Mouse (Mus musculus) common myeloid progenitor, adult 5-6 weeks (primary cell): ENCODE results near the gene Bcor. TPM values are rescaled to one million over a fixed set of nuclear protein-coding genes. Genes with fewer than 3 reads are reported as not detected.

Experiments
- ATAC-seq: replicated peaks from 2 replicates; pipeline ENCODE4 v1.8.0; 2016; ENCODE audit warnings: low read depth, mild to moderate bottlenecking, moderate TSS enrichment, inconsistent platforms; ENCODE audit not compliant: poor library complexity, severe bottlenecking
- total RNA-seq: library from RNA; stranded (forward); fragments of 200-1000, 187-1606 nt; gene quantifications from 2 replicates; pipeline ENCODE4 v1.2.3, GENCODE M21; 2017

The Bcor gene
- total RNA-seq, 1 experiment from 2014 or later: 45.0 TPM

DNA sequence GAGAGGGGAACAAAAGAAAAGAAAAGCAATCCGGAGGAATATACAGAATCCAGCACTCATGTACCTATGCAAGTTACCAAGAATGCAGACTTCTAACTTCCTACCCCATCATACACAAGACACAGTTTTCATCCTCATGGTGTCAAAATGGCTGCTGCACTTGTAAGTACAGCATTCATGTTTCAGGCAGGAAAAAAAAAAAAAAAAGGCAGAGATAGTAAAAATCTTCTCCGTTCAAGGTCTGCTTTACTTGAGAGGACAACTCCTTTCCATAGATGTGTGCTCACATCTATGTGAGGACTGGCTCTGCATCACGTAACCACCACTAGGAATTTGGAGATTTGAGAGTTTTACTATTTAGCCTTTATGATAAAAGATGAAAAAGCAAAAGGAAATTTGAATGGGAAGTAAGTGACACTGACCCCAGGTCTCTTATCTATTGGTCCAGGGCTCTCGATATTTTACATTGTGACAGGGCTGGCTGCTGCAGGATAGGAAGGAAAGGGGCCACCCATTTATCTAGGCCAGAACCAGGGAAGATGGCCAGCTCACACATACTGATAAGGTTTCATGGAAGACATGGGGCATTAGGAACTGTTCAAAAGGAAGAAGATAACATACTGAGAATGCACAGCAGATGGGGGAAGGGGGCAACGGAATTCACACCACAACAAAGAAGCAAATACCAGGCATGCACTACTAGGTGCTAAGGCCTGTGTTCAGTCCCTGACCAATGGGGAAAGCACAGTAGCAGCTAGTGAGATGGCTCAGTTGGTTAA lies 166.3 kb downstream of the Bcor start:
- ATAC-seq: 0 out of 2 replicates have a peak, but pooled peaks have one; percentile 6

DNA sequence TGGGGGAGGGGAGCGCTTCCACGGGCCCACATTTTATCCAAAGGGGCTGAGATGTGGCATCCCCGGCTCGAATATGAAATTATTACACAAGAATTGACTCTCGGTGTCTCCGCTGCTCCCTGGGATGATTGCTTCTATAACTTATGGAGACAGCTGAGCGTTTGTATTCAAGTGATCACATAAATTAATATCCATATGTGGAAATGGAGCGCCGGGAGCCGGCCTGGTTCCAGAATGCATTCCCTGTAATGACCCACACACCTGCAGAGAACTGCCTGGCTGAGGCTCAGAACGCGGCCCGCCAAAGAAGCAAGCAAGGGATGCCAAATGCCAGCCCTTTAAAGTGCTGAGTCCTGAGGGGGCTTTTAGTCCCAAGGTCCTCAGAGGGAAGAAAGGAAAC lies 170.7 kb downstream of the Bcor start:
- no peak for ATAC-seq

DNA sequence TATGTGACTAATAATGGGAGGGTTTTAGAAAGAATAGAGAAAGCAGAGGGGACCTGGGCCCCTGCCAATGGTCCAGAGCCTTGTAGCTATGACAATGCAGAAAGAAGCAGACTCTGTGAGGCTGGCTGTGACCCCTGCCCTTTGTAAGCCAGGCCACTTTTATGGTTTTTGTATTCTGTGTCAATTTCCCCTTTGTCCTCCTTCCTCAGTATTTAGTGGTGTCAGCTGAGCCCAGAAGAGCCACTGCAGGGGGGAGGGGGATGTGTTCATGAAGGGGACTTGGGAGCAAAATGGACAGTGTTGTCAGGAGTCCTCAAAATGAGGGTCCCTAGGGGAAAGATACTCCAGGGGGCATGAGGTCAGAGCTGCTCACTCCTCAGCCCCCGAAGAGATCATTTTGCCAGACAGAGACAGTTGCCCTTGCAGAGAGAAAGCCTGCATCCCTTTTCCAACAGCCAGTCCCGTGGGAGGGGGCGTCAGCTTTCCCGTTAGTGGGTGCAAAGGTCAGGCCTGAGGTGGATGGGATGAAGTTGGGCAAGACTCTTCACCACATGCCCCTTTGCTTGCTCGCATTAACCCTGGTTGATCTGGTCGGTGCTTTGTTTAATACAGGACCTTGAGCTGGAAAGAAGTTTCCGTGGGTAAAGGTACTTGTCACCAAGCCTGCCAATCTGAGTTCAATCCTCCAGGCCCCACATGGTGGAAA lies 171.8 kb downstream of the Bcor start:
- no peak for ATAC-seq

DNA sequence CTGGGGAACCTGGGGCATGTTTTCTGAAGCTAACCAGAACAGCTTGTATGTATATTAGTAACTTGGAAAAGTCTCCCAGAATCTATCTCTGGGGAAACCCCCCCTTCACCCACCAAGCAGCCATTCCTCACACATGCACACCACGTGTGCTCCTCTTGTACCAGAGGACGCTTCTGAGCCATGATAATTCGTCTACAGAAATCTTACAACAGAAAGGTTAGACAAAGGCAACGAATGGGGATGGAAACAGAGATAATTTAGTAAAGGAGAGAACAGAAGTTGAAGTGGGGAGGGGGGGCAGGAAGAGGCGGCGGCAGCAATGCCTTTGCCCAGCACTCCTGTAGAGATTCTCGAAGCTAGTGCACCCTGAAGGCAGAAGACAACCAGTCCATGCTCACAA lies 172.6 kb downstream of the Bcor start:
- no peak for ATAC-seq
